21 mouse cellular contexts compared by ENCODE assay signal in the genomic region with DNA sequence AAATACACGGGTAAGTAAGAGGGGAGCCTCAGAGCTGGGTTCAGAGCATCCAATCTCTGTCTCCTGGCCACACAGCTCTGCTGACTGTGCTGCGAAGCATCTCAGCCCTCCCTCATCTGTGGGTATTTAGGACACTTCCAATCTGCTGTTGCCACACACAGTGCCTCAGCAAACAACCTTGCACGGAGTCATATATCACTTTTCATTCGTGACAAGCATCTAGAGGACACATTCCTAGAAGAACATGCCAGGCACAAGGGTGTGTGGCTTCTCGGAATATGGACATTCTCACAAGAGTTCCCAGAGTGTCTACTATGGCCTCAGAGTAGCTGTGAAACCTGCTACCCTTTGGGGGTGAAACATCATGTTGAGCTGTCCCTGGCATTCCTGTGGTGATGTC. TPM values are rescaled to one million over a fixed set of nuclear protein-coding genes. Genes with fewer than 3 reads are reported as not detected.
DNase-seq lines count a peak whose midpoint lies in the region; ATAC-seq lines count a peak whose summit lies in the region.
"Had no signal": no experiment of that assay in that cellular context is flagged by ENCODE, and none has a peak within 500 bp of the region (broad histone marks: within the 10 kb centered on the region; RNA-seq: fewer than 3 reads in every experiment).

No protein-coding gene starts in this region.

- ATAC-seq in inflammation-experienced regulatory T-cells, adult 6 months = no peak
- ATAC-seq: forebrain, embryonic 14.5 days; forebrain, postnatal 0 days; intestine, embryonic 15.5 days had no signal

- peak; percentile 66 for DNase-seq in adrenal gland, adult 8-10 months
- no peak for DNase-seq in adrenal gland, postnatal 25 days
- DNase-seq in NIH3T3 (ENCODE audit: low read depth) = peak; percentile 34
- peak; percentile 35 for DNase-seq in adrenal gland, postnatal 14 days
- DNase-seq in spleen, adult 12 weeks (ENCODE audit: low spot score) = no peak
- DNase-seq in ovary, postnatal 14 days (ENCODE audit: low spot score) = no peak
- DNase-seq: cerebellum, adult 18-20 months; cerebellum, adult 9-11 months; cerebellum, postnatal 25 days; forebrain, postnatal 0 days; gastrocnemius, adult 2 months; gastrocnemius, postnatal 14 days; heart, adult 11 months; kidney, adult 11 months had no signal

RNA-seq across cellular contexts. Expression of gene Elfn1, which starts 2.6 kb away (rescaled TPM):
- 10 to 100 TPM in 1 of 4 experiments, 1 to 10 TPM in 1, under 1 TPM in 2; 0.32 to 49.6 (median 5.4) TPM for total RNA-seq in adrenal gland, adult 8-10 months (2022)
- total RNA-seq in adrenal gland, postnatal 25 days (2021) = 16.4 and 17.0 TPM in 2 replicates
- total RNA-seq in adrenal gland, postnatal 14 days (2021) = 1.2 and 1.4 TPM in 2 replicates
- polyA plus RNA-seq in inflammation-experienced regulatory T-cells, adult 6 months (2017; shearing (Covaris generic)) = not detected
- total RNA-seq: common myeloid progenitor, adult 5-6 weeks; gastrocnemius, adult 2 months; hematopoietic stem cell, adult 5-6 weeks had no signal
- polyA plus RNA-seq: G1E; heart, embryonic 14.5 days had no signal

Comparison
In these comparisons a context has a peak if more than half of its experiments do, and no peak if none do; other contexts are left out.
1. DNase-seq: peak in adrenal gland, adult 8-10 months (single experiment), NIH3T3 (single experiment) and adrenal gland, postnatal 14 days (single experiment); none in adrenal gland, postnatal 25 days (single experiment), spleen, adult 12 weeks (single experiment) and ovary, postnatal 14 days (single experiment).